Mouse (Mus musculus) bone marrow, adult 2 months (tissue): ENCODE results near the gene Ssbp2.

Experiments used
- CTCF ChIP-seq: fragments of 200-500 bp; IDR thresholded peaks from 2 replicates; pipeline ENCODE4 v1.5.1; 2011; ENCODE audit warnings: low read length, control low read depth; ENCODE audit not compliant: control insufficient read depth, insufficient read depth
- POLR2A ChIP-seq: fragments of 200-500 bp; IDR thresholded peaks from 2 replicates; pipeline ENCODE4 v1.6.1; 2011; ENCODE audit warnings: low read depth, mild to moderate bottlenecking, control low read depth, low read length, borderline replicate concordance; ENCODE audit not compliant: control insufficient read depth

DNA sequence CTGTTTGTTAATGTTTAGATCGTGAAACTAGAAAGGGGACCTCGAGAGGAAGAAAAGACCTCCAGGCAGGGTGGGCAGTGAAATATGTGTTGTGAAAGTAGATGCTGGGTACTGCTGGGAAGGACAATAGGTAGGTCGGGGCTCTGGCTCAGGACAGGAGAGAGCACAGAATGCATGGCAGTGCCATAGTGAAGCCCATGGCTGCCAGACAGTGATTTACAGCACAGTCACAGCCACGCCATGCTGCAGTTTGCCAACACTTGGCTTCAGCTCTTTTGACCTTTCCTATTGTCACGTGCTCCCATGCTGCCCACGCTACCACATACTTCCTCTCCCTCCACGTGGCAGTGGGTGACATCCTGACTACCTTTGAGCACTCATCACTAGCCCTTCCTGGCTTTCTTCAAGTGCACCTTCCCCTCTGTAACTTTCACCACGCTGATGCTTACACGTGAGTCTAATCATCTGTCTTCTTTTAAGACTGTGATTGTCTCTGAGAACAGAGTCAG, 171.3 kb downstream of the Ssbp2 start:
- TF ChIP-seq CTCF (no peak), POLR2A (no peak)
